Mouse (Mus musculus): ENCODE data around the gene Gm19935. TPM values are rescaled to one million over a fixed set of nuclear protein-coding genes. Genes with fewer than 3 reads are reported as not detected.

The Gm19935 gene
- total and polyA plus RNA-seq, 3 experiments = not detected

DNA sequence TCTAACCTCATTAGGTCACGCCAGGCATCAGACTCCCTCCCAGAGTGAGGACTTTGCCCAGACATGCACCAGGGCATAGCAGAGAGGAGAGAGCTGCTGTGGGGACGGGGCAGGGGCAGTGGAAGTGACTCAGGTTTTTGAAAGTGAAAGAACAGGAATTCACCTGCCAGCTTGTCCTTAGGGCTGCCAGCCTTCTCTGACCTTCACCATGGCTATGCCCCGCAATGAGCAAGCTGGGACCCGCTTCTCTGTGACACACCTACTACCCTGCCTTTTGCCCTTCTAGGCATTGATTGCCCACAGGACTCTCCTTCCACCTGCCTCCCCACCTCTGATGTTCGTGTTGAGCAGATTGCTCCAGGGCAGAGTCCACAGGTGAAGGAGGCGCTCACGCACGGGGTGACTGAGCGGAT, 8.3 kb upstream of the Gm19935 start:
- Histone ChIP-seq H3K79me2 (replicated peaks; ENCODE audit: control insufficient read depth, extremely low read depth, insufficient read depth, poor library complexity, severe bottlenecking) (peaks cover 12% of the 10 kb centered on the region), H3K4me2 (ENCODE audit: insufficient read depth, low read depth, poor library complexity, severe bottlenecking) (peak overlapping the region; percentile 69), H3K4me3 (replicated peaks in 1 of 3; ENCODE audit: low read depth in 2 of 3, low read length in 2 of 3, poor library complexity in 1 of 3) (peak overlapping the region in 1 of 3 experiments; percentile 19), H3K4me1 (ENCODE audit: control insufficient read depth in 1 of 2, insufficient read depth in 2 of 2) (peaks cover 21 to 48% of the 10 kb centered on the region in 2 experiments), H3K9ac (ENCODE audit: insufficient read depth, low read depth) (peak overlapping the region; percentile 47), H3K36me3 (replicated peaks in 1 of 2; ENCODE audit: control insufficient read depth in 1 of 2, insufficient read depth in 1 of 2, low read length in 1 of 2) (no peaks in the 10 kb centered on the region), H3K9me3 (replicated peaks; ENCODE audit: low read length) (peaks cover under 1% of the 10 kb centered on the region), H3K27me3 (replicated peaks) (no peaks in the 10 kb centered on the region), H3K27ac (ENCODE audit: insufficient read depth, low read depth) (peak overlapping the region; percentile 81)
- DNase-seq (ENCODE audit: extremely low read depth) = no peak
- in situ Hi-C loops (cut with MboI; ENCODE audit: low pct_ligation_motif_present, low pct_unique_long_range_greater_than_20kb, low sequenced_read_pairs) = loop anchor here (10.0 kb wide), 1 partner anchor 199 kb away; no protein-coding TSS in a partner anchor
- dilution Hi-C loops (cut with MboI; ENCODE audit: extremely low pct_ligation_motif_present, extremely low pct_unique_long_range_greater_than_20kb, low sequenced_read_pairs) = no loop called here
- TF ChIP-seq MEF2A (IDR thresholded peaks at IDR 0.05; ENCODE audit: borderline replicate concordance, low read depth, low read length) = 0 out of 2 replicates have a peak, but pooled peaks have one; percentile 35
- TF ChIP-seq ETS1 (conservative IDR thresholded peaks at IDR 0.05; ENCODE audit: low read depth, low read length) = peak; percentile 52; the same call in 1 of the 2 replicates
- TF ChIP-seq CHD1 (IDR thresholded peaks at IDR 0.05; ENCODE audit: low read depth, low read length) = no peak
- TF ChIP-seq RCOR1 (conservative IDR thresholded peaks at IDR 0.05; ENCODE audit: low read depth, low read length) = 0 out of 2 replicates have a peak, but pooled peaks have one; percentile 31
- TF ChIP-seq SIN3A (IDR thresholded peaks at IDR 0.05; ENCODE audit: low read length) = 0 out of 2 replicates have a peak, but pooled peaks have one; percentile 25
- TF ChIP-seq ZMIZ1 (IDR thresholded peaks at IDR 0.05; ENCODE audit: low read depth, low read length) = no peak
- TF ChIP-seq TCF12 (IDR thresholded peaks at IDR 0.05; ENCODE audit: low read depth, low read length) = peak; percentile 56; the same call in 1 of the 2 replicates
- peak; percentile 41; the same call in 1 of the 2 replicates for TF ChIP-seq POLR2A (IDR thresholded peaks at IDR 0.05; ENCODE audit: low read depth, low read length)
- no peak for TF ChIP-seq E2F4 (IDR thresholded peaks at IDR 0.05; ENCODE audit: insufficient replicate concordance, low read depth, low read length)
- no peak for TF ChIP-seq CTCF (conservative IDR thresholded peaks at IDR 0.05 in 1 of 2, IDR thresholded peaks at IDR 0.05 in 1 of 2; ENCODE audit: low read depth in 2 of 2, low read length in 2 of 2)
- TF ChIP-seq UBTF (IDR thresholded peaks at IDR 0.05; ENCODE audit: low read depth, low read length) = no peak
- peak; percentile 50 for TF ChIP-seq BHLHE40 (IDR thresholded peaks at IDR 0.05; ENCODE audit: low read depth, low read length)
- TF ChIP-seq IRF4 (IDR thresholded peaks at IDR 0.05; ENCODE audit: low read depth, low read length) = peak; percentile 61
- no peak; the same call in 1 of the 2 replicates for TF ChIP-seq MYC (IDR thresholded peaks at IDR 0.05; ENCODE audit: low read depth, low read length)

GRCm38 (mm10) chr8:90822443-90822842, 5.2 kb upstream of the Gm19935 start:
- Histone ChIP-seq H3K9me3 (replicated peaks; ENCODE audit: low read length) (peaks cover 2% of the 10 kb centered on the region), H3K27ac (ENCODE audit: insufficient read depth, low read depth) (no peak overlapping the region), H3K9ac (ENCODE audit: insufficient read depth, low read depth) (no peak overlapping the region), H3K4me1 (ENCODE audit: control insufficient read depth in 1 of 2, insufficient read depth in 2 of 2) (peaks cover 16 to 35% of the 10 kb centered on the region in 2 experiments), H3K79me2 (replicated peaks; ENCODE audit: control insufficient read depth, extremely low read depth, insufficient read depth, poor library complexity, severe bottlenecking) (no peaks in the 10 kb centered on the region), H3K36me3 (replicated peaks in 1 of 2; ENCODE audit: control insufficient read depth in 1 of 2, insufficient read depth in 1 of 2, low read length in 1 of 2) (no peaks in the 10 kb centered on the region), H3K4me2 (ENCODE audit: insufficient read depth, low read depth, poor library complexity, severe bottlenecking) (0 out of 2 replicates have a peak overlapping the region, but pooled peaks have one; percentile 26), H3K4me3 (replicated peaks in 1 of 3; ENCODE audit: low read depth in 2 of 3, low read length in 2 of 3, poor library complexity in 1 of 3) (no peak overlapping the region), H3K27me3 (replicated peaks) (no peaks in the 10 kb centered on the region)
- dilution Hi-C loops (cut with MboI; ENCODE audit: extremely low pct_ligation_motif_present, extremely low pct_unique_long_range_greater_than_20kb, low sequenced_read_pairs) = no loop called here
- in situ Hi-C loops (cut with MboI; ENCODE audit: low pct_ligation_motif_present, low pct_unique_long_range_greater_than_20kb, low sequenced_read_pairs) = loop anchor here (10.0 kb wide), 1 partner anchor 202 kb away; no protein-coding TSS in a partner anchor
- no peak for DNase-seq (ENCODE audit: extremely low read depth)
- TF ChIP-seq MEF2A (IDR thresholded peaks at IDR 0.05; ENCODE audit: borderline replicate concordance, low read depth, low read length) (no peak), TBP (conservative IDR thresholded peaks at IDR 0.05; ENCODE audit: low read depth, low read length) (no peak), NRF1 (IDR thresholded peaks at IDR 0.05; ENCODE audit: low read depth, low read length) (no peak), MAFK (IDR thresholded peaks at IDR 0.05; ENCODE audit: insufficient replicate concordance, low read length) (no peak), UBTF (IDR thresholded peaks at IDR 0.05; ENCODE audit: low read depth, low read length) (no peak), JUND (conservative IDR thresholded peaks at IDR 0.05; ENCODE audit: low read depth, low read length) (0 out of 2 replicates have a peak, but pooled peaks have one; percentile 27), PAX5 (IDR thresholded peaks at IDR 0.05; ENCODE audit: low read length) (no peak), ZNF384 (IDR thresholded peaks at IDR 0.05; ENCODE audit: low read depth, low read length) (no peak), TCF12 (IDR thresholded peaks at IDR 0.05; ENCODE audit: low read depth, low read length) (peak; percentile 69; the same call in 1 of the 2 replicates), MXI1 (IDR thresholded peaks at IDR 0.05; ENCODE audit: low read depth, low read length) (no peak), USF2 (conservative IDR thresholded peaks at IDR 0.05; ENCODE audit: low read depth, low read length) (no peak), KAT2A (IDR thresholded peaks at IDR 0.05; ENCODE audit: insufficient replicate concordance, low read length) (no peak), POLR2A (IDR thresholded peaks at IDR 0.05; ENCODE audit: low read depth, low read length) (no peak), RCOR1 (conservative IDR thresholded peaks at IDR 0.05; ENCODE audit: low read depth, low read length) (peak; percentile 67; the same call in 1 of the 2 replicates), CTCF (conservative IDR thresholded peaks at IDR 0.05 in 1 of 2, IDR thresholded peaks at IDR 0.05 in 1 of 2; ENCODE audit: low read depth in 2 of 2, low read length in 2 of 2) (no peak), ZKSCAN1 (IDR thresholded peaks at IDR 0.05; ENCODE audit: borderline replicate concordance, low read depth, low read length) (no peak), GABPA (IDR thresholded peaks at IDR 0.05; ENCODE audit: insufficient replicate concordance, low read depth, low read length) (no peak), NELFE (IDR thresholded peaks at IDR 0.05; ENCODE audit: low read depth, low read length) (no peak), JUN (IDR thresholded peaks at IDR 0.05; ENCODE audit: insufficient read depth, low read depth, low read length) (no peak), ELF1 (IDR thresholded peaks at IDR 0.05; ENCODE audit: low read depth, low read length) (0 out of 2 replicates have a peak, but pooled peaks have one; percentile 11), SIN3A (IDR thresholded peaks at IDR 0.05; ENCODE audit: low read length) (no peak), ZC3H11A (IDR thresholded peaks at IDR 0.05; ENCODE audit: low read depth, low read length) (no peak), HCFC1 (IDR thresholded peaks at IDR 0.05; ENCODE audit: low read depth, low read length) (no peak)
